ENCODE assay signal across 13 mouse cellular contexts in genomic region chr10:127158471-127158870, GRCm38 (mm10).
"Had no signal": no experiment of that assay in that cellular context is flagged by ENCODE, and none has a peak within 500 bp of the region (broad histone marks: within the 10 kb centered on the region; RNA-seq: fewer than 3 reads in every experiment).

No protein-coding gene starts in this region.

- ATAC-seq: hindbrain, embryonic 16.5 days; inflammation-experienced regulatory T-cells, adult 6 months; liver, embryonic 12.5 days had no signal

- H3K27ac ChIP-seq: heart, embryonic 10.5 days; hindbrain, embryonic 10.5 days; hindbrain, embryonic 12.5 days; hindbrain, embryonic 14.5 days; kidney, embryonic 15.5 days; kidney, postnatal 0 days; limb, embryonic 13.5 days; limb, embryonic 15.5 days; liver, embryonic 12.5 days; liver, embryonic 14.5 days had no signal

- H3K4me2 ChIP-seq: heart, embryonic 12.5 days; hindbrain, embryonic 12.5 days; hindbrain, embryonic 14.5 days; kidney, embryonic 15.5 days; limb, embryonic 13.5 days; limb, embryonic 15.5 days; liver, embryonic 12.5 days had no signal

- H3K4me3 ChIP-seq: heart, embryonic 10.5 days; heart, embryonic 12.5 days; hindbrain, embryonic 10.5 days; hindbrain, embryonic 12.5 days; kidney, embryonic 15.5 days; limb, embryonic 13.5 days; limb, embryonic 15.5 days; liver, embryonic 12.5 days had no signal

- H3K9me3 ChIP-seq: heart, embryonic 10.5 days; heart, embryonic 12.5 days; hindbrain, embryonic 10.5 days; hindbrain, embryonic 12.5 days; kidney, embryonic 15.5 days; limb, embryonic 13.5 days; limb, embryonic 15.5 days; liver, embryonic 12.5 days had no signal

- H3K36me3 ChIP-seq: heart, embryonic 10.5 days; heart, embryonic 12.5 days; hindbrain, embryonic 10.5 days; hindbrain, embryonic 12.5 days; kidney, embryonic 15.5 days; limb, embryonic 13.5 days; limb, embryonic 15.5 days; liver, embryonic 12.5 days had no signal

- H3K9ac ChIP-seq: heart, embryonic 12.5 days; hindbrain, embryonic 12.5 days; hindbrain, embryonic 14.5 days; kidney, embryonic 15.5 days; limb, embryonic 13.5 days; limb, embryonic 15.5 days; liver, embryonic 12.5 days; liver, embryonic 14.5 days had no signal

- H3K4me1 ChIP-seq: heart, embryonic 10.5 days; heart, embryonic 12.5 days; hindbrain, embryonic 10.5 days; hindbrain, embryonic 12.5 days; limb, embryonic 13.5 days; limb, embryonic 15.5 days had no signal
